Mouse (Mus musculus): ENCODE results near the gene Unk. TPM values are rescaled to one million over a fixed set of nuclear protein-coding genes. Genes with fewer than 3 reads are reported as not detected.
A peak's percentile ranks its signal among the peaks of the same experiment; 100 is the strongest.

Gene Unk
- total RNA-seq, 2 experiments from 2014 or later = 22.7 to 24.6 TPM

DNA sequence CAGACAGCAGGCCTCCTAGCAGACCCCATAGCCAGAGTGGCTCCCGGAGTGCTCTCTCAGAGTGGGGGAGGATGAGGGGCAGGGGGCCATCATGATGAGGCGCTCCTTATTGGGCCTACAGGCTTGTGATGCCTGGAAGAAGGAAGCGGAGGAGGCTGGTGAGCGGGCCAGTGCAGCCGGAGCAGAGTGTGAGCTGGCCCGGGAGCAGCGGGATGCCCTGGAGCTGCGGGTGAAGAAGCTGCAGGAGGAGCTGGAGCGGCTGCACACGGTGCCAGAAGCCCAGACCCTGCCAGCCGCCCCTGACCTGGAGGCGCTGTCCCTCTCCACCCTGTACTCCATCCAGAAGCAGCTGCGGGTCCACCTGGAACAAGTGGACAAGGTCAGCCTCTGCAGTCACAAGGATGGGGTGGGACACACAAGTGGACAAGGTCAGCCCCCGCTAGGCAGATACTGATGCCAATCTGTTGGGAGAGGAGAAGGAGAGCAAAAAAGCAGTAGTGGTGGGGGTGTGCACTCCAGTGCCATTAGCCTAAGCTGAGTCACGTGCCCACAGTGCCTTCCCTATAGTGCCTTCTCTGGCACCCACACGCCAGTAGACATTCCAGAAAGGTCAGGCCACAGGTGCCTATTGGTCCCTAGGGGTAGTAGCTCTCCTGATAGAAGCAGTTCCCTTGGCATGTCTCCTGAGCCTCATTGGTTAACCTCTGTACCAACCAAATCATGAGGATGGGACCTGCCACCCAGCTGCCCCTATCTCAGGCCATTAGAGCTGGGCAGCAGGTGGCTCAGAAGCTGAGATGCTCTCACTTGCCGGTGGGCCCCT, 29.0 kb downstream of the Unk start:
- Histone ChIP-seq H3K27ac (peak overlapping the region; percentile 70), H3K4me3 (no peak overlapping the region)
- intact Hi-C loops (cut with DNase I) = loop anchor here (2.0 kb wide), 1 partner anchor 28 kb away; the partner anchor contains the start of gene Unk
- no peak for DNase-seq (ENCODE audit: extremely low spot score in 1 of 2, low spot score in 2 of 2)
- no peak for TF ChIP-seq CTCF (IDR thresholded peaks at IDR 0.05)

DNA sequence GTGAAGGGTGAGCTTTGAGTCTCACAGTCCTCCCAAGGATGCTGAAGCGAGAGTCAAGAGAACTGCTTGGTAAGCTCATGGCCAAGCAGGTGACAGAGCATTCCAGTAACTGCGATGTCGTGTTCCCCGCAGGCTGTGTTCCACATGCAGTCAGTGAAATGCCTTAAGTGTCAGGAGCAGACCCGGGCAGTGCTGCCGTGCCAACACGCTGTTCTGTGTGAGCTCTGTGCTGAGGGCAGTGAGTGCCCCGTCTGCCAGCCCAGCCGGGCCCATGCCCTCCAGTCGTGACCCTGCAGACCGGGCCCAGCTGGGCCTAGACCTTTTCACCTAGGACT, 29.5 kb downstream of the Unk start:
- intact Hi-C loops (cut with DNase I) = loop anchor here (2.0 kb wide), 1 partner anchor 29 kb away; the partner anchor contains the start of gene Unk
- no peak for DNase-seq (ENCODE audit: extremely low spot score in 1 of 2, low spot score in 2 of 2)

DNA sequence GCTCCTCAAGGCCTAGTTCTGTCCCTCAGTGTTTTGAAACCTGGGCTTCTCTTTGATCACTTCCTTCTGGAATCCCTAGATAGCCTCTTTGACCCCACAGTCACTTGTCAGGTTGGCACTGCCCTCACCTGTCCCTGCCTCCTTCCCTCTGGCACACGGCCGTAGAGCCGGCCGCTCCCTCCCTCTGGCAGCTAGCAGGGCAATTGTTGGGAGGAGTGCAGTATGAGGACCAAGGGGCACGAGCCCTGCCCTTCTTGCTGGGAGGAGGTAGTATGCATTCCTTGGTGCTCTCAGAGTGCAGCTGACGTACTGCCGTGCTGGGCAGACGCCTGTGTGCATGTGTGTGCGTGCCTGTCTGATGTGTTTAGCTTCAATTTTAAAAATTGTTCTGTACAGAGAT, 30.5 kb downstream of the Unk start:
- H3K4me3 ChIP-seq = no peak overlapping the region
- no peak for DNase-seq (ENCODE audit: extremely low spot score in 1 of 2, low spot score in 2 of 2)
- H3K27ac ChIP-seq = peak overlapping the region; percentile 79
- no peak for TF ChIP-seq CTCF (IDR thresholded peaks at IDR 0.05)
- intact Hi-C loops (cut with DNase I) = no loop called here

More for the DNA sequence above, 29.5 kb downstream of the Unk start:
- H3K27ac ChIP-seq = peak overlapping the region; percentile 70
- no peak for TF ChIP-seq CTCF (IDR thresholded peaks at IDR 0.05)
- no peak overlapping the region for H3K4me3 ChIP-seq

DNA sequence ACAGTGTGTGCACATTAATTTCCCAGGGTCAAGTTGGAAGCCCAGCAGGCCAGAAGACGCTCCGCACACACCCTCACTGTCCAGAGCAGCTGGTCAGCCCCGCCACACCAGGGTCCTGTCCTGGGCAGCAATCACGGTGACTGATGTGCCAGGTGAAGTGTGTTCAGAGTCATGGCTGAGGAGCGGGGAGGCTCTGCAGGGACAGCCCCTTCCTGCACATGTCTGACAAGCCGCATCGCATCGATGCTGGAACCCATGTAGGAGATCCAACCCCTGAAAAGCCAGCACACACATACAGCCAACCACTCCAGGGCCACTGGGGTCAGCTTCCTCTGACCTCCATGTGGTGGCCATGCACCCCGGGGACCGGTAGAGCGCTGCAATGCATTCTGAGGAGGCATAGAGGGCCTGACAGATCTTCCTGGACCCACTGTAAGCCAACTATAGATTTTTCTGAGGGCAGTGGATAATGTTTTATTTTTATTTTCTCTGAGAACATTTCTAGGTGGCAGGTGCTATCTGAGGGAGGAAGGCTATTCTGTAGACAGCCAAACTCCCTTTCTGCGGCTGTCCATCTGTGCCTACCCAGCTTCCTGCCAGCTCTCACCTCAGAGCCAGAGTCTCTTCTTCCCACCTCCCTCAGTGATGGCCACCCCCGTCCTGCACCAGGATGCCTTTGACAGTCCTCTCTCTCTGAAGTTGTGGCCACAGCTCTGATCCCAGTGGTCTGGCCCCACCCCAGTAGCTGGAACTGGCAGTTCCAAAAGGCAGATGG, 31.7 kb downstream of the Unk start:
- intact Hi-C loops (cut with DNase I) = loop anchor here (2.0 kb wide), 1 partner anchor 17 kb away; no protein-coding TSS in a partner anchor
- TF ChIP-seq CTCF (IDR thresholded peaks at IDR 0.05) = no peak
- no peak overlapping the region for H3K4me3 ChIP-seq
- peak overlapping the region; percentile 79 for H3K27ac ChIP-seq
- DNase-seq (ENCODE audit: extremely low spot score in 1 of 2, low spot score in 2 of 2) = peak in 1 of 2 experiments; percentile 63

DNA sequence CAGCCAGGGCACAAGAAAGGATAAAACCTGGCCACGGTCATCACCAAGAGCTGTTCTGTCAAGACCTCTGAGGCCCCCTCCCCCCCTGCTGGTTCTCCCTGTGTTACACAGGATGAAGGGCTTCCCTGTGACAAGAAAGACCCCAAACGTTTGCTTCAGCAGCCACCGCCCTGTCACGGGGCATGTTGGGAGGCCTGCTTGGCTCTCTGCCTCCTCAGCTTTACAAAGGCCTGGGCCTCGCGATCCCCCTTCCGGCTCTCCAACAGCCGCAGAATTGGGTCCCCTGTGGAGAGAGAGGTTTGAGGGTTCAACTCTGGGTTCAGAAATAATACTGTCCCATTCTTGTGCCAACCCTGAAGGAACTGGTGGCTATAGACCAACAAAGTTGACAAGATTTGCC, 32.4 kb downstream of the Unk start:
- DNase-seq (ENCODE audit: extremely low spot score in 1 of 2, low spot score in 2 of 2) = no peak
- intact Hi-C loops (cut with DNase I) = loop anchor here (2.0 kb wide), 1 partner anchor 16 kb away; no protein-coding TSS in a partner anchor
- no peak for TF ChIP-seq CTCF (IDR thresholded peaks at IDR 0.05)
- Histone ChIP-seq H3K27ac (peak overlapping the region; percentile 79), H3K4me3 (no peak overlapping the region)

DNA sequence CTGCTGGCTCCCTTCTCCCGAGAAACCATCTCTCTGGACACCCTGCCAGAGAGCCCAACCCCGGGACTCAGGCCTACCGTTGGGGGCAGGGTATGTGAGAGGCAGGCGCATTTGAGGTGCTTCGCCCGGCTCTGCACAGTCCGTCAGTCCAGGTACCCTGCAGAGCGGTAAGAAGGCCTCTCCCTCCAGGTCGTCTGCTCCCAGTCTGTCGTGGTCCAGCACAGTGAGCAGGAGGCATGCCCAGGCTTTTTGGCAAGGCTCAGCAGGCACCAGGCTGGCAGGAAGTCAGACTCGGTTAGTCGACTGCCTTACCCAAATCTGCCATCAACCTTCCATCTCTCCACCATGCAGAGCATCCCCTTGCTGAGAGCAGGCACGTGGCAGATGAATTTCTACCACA, 33.4 kb downstream of the Unk start:
- intact Hi-C loops (cut with DNase I) = loop anchor here (2.0 kb wide), 1 partner anchor 15 kb away; no protein-coding TSS in a partner anchor
- Histone ChIP-seq H3K4me3 (no peak overlapping the region), H3K27ac (no peak overlapping the region)
- no peak for TF ChIP-seq CTCF (IDR thresholded peaks at IDR 0.05)
- DNase-seq (ENCODE audit: extremely low spot score in 1 of 2, low spot score in 2 of 2) = no peak

DNA sequence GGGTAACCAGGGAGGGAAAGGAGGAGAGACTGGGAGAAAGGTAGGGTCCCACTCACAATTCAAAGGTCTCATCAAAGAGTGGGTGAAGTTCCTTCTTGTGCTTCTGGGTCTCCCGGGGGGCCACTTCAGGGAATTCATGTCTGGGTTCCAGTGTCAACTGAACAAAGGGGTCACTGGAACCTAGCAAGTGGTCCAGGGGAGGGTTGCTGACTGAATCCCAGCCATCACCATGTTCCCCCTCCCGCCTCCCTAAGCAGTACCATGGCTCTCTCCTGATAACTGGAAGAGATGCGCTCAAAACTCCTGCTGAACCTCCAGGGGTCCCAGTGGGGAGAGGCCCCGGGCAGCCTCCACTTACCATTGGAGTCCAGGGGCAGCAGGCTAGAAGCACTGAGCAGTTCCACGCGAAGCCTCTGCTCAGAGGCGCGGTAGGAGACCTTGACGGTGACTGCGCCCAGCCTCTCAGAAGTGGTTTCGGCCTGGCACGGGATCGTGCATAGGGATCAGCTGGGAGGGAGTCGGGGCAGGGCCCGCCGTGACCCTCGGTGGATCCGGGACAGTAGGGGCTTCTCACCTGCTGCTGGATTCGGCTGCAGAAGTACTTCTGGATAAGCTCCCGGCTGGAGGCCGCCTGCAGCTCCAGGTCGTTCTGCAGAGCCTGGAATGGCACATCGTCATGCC, 34.2 kb downstream of the Unk start:
- no peak overlapping the region for H3K27ac ChIP-seq
- no peak for DNase-seq (ENCODE audit: extremely low spot score in 1 of 2, low spot score in 2 of 2)
- no peak overlapping the region for H3K4me3 ChIP-seq
- intact Hi-C loops (cut with DNase I) = no loop called here
- TF ChIP-seq CTCF (IDR thresholded peaks at IDR 0.05) = no peak

DNA sequence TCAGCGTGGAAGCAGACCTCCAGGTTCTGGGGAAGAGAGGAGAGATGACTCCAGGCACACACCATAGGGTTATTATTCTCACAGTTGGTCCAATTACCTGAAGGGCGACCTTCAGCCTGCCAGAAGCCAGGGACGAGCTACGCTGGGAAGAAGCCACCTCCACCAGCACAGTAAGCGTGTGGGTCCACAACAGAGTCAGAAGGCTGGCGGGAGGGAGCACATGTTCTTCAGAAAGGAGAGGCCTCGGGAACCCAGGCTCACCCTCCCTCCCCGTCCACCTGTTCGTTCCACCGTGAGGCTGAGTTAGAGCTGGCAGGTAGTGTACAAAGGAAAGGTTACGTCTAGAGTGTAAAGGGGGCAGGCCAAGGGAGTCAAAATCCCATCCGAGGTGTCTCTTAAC, 35.2 kb downstream of the Unk start:
- no peak for TF ChIP-seq CTCF (IDR thresholded peaks at IDR 0.05)
- DNase-seq (ENCODE audit: extremely low spot score in 1 of 2, low spot score in 2 of 2) = no peak
- intact Hi-C loops (cut with DNase I) = no loop called here
- no peak overlapping the region for H3K4me3 ChIP-seq
- H3K27ac ChIP-seq = no peak overlapping the region

DNA sequence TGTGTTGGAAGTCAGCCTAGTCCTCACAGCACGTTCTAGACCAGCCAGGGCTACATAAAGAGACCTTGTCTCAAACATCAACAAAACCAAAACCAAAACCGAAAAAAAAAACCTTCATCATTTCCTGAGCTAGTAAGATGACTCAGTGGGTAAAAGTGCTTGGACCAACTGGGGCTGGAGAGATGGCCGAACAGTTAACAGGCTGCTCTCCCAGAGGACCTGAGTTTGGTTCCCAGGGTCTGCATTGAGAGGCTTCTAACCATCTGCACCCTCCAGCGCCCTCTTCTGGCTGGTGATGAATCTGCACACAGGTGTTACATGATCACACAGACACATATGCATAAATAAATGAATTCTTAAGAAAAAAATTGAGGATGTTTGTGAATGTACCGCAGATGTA, 41.4 kb downstream of the Unk start:
- TF ChIP-seq CTCF (IDR thresholded peaks at IDR 0.05) = peak; percentile 35
- Histone ChIP-seq H3K4me3 (no peak overlapping the region), H3K27ac (no peak overlapping the region)
- no peak for DNase-seq (ENCODE audit: extremely low spot score in 1 of 2, low spot score in 2 of 2)
- intact Hi-C loops (cut with DNase I) = no loop called here

DNA sequence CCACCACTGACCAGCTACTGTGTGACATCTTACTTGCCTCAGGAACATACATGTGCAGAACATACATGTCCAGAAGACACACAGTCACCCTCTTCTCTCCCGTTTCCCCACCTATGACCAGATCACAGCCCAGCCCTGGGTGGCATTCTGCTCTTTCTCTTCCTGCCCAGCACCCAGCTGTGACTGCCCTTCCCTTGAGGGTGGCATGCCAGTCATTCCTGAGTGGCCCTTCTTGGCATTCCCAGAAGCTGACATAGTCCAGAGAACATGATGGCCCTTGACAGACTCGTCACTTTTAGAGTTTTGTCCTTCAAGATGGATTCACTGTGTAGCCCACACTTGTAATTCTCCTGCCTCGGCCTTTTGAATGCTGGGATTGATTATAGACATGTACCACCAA, 42.5 kb downstream of the Unk start:
- intact Hi-C loops (cut with DNase I) = no loop called here
- Histone ChIP-seq H3K4me3 (no peak overlapping the region), H3K27ac (no peak overlapping the region)
- no peak for TF ChIP-seq CTCF (IDR thresholded peaks at IDR 0.05)
- no peak for DNase-seq (ENCODE audit: extremely low spot score in 1 of 2, low spot score in 2 of 2)

DNA sequence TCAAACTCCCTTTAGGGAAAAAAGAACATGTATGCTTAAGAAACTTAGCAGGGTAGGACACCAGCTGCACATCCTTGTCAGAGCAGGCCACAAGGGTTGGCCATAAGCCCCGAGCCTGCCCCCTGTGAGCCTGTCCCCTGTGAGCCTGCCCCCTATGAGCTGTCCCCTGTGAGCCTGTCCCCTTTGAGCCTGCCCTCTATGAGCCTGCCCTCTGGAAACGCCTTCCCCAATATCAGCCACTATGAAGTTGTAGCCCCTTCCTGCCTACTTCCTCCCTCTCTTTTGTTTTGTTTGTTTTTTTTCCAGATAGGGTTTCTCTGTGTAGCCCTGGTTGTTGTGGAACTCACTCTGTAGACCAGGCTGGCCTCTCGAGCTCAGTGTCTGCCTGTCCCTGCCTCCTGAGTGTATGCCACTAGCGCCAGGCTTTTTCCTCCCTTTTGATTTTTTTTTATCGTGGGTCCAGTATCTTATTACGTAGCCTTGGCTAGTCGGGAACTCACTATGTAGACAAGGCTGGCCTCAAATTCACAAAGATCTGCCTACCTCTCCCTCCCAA, 44.4 kb downstream of the Unk start:
- no peak for TF ChIP-seq CTCF (IDR thresholded peaks at IDR 0.05)
- no peak for DNase-seq (ENCODE audit: extremely low spot score in 1 of 2, low spot score in 2 of 2)
- Histone ChIP-seq H3K27ac (no peak overlapping the region), H3K4me3 (no peak overlapping the region)
- intact Hi-C loops (cut with DNase I) = no loop called here
